Mouse (Mus musculus) yolk sac, embryonic 10.5 days (tissue): ENCODE data around the gene Tsga10ip.

Experiments used
- DNase-seq: peaks from one replicate; pipeline ENCODE4 v3.0.0-alpha.2; 2017; ENCODE audit warnings: low spot score

Tsga10ip gene

GRCm38 (mm10) chr19:5402293-5402692 is at the start of gene Tsga10ip:
Gene Tsga10ip (minus strand): TSS chr19:5402526.
- no peak for DNase-seq

DNA sequence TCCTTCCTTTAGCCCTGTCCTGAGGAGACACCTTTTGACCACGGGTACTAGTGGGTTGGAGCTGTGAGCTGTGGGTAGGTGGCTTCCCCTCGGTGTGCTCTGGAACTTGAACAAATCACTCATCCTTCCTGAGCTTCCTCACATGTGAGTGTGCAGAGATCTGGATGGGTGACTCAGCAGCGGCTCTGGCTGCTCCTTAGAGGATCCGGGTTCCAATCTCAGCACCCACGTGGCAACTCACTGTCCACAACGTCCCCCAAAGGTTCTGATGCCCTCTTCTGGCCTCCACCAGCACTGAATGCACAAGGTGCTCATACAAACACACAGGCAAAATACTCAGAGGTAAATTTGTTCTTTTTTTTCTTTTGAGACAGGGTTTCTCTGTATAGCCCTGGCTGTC is 49.4 kb upstream of the Tsga10ip start:
- no peak for DNase-seq

GRCm38 (mm10) chr19:5449673-5450072 is 47.3 kb upstream of the Tsga10ip start:
- no peak for DNase-seq

- no peak for DNase-seq
Observed at GRCm38 (mm10) chr19:5448354-5449150, 46.2 kb upstream of the Tsga10ip start.

DNA sequence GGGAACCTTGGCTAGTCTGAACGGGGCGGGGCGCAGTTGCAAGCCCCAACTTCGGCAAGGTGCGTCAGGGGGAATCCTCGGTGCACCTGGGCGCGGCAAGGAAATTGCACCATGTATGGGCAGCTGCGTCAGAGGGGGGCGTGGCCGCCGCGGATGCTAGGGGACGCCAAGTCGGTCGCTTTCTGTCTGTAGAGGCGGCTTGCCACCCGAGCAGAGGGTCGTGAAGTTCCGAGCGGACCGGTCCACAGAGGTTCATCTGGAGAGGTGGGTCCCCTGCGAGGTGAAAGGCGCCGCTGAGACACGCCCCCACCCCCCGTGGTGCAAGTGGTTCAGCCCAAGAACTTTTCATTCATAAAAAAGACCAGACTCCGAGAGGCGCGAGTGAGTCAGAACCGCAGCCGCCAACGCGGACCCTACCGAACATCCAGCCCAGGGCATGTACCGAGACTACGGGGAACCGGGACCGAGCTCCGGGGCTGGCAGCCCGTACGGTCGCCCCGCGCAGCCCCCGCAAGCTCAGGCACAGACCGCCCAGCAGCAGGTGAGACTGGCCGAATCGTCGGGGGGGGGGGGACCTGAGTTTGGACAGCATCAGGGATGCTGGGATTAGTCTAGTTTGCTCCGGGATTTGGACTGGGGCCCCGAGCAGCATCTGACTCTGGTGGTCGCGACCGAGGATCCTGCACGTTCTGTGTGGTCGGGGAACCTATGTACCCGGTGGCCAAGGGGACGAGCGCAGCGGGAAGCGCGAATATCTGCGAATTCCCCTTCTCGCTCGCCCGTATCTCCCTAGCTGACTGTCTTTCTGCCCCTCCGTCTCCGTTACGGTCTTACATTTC is 45.4 kb upstream of the Tsga10ip start, which contains the start of gene Fosl1:
Gene Fosl1 (plus strand): TSS at position 33 of the 839 bp plus-strand sequence.
- DNase-seq: peak; percentile 73

DNA sequence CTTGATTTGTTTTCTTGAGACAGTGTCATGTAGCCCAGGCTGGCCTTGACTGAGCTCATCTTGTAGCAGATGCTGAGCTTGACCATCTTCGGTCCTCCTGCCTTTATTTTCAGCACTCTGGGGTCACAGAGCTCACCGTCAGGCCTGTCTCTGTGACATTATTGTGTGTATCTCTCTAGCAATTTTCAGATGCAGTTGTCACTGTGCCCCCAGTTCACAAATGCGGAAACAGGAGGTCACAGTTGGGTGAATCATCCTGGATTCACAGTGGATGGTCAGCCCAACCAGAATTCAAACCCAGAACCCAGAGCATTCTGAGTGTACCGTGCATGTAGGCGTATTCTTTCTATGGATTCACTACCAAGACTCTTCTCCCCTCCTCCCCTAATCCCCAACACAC is 43.4 kb upstream of the Tsga10ip start:
- DNase-seq: no peak

DNA sequence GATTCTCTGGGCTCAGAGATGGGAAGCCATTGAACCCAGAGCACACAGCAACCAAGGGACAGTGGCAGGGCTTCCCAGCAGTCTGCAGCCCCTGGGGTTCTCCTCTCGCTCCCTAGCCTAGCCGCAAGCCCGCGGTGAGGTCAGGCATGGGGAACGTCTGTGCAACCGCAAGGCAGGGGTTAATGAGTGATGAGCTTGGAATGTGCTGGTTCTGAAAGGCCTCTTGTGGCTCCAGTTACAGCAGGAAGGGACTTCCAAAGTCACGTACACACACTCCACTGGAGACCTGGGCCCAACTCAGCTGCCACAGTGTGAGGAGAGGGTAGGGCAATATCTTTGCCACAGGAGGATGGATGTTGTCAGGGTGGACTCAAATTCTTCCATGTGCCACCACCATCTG is 42.6 kb upstream of the Tsga10ip start:
- no peak for DNase-seq

DNA sequence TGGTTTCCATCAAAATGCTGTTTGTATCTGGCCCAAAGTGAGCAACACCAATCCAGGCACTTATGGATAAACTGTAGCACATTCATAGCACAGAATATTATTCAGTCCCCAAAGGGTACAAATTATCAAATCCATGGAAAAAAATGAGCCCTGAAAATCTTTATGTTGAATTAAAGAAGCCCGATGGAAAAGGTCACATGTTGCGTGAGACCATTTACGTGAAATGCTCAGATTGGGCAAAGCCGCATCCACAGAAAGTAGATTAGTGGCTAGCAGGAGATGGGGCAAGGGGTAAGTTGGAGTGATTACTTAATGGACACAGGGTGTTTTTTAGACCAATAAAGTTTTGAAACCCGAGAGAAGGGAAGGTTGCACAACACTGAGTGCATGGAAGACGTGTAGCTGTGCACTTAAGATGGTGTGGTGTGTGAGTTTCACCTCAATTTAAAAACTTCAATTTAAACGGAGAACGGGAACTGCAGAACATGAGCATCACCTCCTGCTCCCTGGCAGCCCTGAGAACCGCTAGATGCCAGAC is 42.1 kb upstream of the Tsga10ip start:
- DNase-seq: no peak

DNA sequence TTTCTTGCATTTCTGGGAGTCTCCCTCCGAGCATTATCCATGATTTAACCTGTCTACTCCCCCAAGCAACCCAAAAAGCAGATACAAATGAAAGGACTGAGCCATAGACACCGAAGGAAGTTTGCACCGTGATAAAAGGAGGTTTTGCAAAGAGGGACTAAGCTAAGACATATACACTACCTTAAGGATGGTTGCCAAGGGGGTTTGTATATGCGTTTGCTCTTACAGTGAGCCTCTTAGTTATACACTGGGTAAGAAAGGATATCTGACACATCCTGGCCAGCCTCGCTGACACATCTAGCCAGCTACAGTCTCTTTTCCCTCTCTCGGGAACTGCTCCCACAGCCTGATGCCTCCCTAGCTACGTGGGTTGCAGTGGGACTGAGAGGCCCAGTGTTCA is 31.6 kb upstream of the Tsga10ip start:
- DNase-seq: no peak

DNA sequence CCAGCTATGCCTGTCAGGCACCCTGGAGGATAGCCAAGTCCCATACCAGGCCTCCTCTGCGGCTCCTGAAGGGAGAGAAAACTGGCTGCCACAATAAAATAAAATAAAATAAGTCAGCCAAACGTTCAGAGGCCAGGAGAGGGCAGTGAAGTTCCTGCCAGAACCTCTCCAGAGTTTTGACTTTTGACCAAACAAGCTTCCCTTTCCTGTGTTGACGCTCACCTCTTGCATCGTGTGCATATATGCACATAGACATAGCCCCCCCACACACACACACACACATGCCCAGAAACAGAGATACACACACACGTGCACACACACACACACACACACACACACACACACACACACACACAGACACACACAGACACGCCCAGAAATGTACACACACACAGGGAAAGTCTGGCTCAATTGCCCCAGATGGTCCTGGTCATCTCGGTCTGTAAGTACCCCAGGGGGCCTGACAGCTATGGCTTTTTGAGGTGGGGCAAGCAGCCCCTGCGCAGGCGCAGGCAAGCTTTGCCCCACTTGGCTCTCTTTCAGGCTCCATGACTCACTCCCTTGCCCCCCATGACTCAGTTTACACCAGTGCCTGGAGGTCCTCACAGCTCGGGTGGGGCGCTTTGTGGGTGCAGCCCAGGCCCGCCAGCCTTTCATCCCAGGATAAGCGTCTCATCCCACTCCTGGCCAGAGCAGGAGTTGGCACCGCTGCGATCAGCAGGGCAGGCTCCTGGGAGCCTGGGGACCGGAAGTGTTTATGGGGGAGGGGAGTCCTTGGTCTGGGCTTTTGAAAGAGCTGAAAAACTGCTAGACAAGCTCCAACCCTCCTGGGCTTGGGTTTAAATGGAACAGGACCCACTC is 30.9 kb upstream of the Tsga10ip start:
- peak; percentile 45 for DNase-seq

DNA sequence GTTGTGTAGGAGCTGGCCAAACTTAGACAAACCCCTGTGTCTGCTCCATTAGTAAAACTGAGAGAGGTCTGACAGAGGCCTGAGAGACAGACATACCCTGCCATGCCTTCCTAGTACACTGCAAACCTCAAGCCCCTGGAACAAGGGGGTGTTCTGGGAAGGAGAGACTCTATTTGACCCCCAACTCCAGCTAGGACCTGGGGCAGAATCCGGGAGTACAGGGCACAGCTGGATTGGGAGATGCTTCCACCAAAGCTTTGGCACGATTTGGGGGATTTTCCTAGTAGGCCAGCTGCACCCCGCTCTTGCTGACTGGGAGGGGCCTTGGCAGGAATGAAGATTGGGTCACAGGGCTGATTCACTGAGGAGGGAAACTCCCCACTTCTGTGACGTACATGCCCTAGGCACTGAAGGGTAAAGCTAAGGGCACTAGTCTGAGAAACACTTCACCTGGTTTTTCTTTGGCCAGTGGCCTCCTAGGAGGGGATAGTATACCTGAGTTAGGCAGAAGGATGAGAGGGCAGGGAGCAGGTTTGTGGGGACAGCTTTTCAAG is 29.7 kb upstream of the Tsga10ip start:
- no peak for DNase-seq

GRCm38 (mm10) chr19:5430408-5430807 is 28.1 kb upstream of the Tsga10ip start:
- no peak for DNase-seq

DNA sequence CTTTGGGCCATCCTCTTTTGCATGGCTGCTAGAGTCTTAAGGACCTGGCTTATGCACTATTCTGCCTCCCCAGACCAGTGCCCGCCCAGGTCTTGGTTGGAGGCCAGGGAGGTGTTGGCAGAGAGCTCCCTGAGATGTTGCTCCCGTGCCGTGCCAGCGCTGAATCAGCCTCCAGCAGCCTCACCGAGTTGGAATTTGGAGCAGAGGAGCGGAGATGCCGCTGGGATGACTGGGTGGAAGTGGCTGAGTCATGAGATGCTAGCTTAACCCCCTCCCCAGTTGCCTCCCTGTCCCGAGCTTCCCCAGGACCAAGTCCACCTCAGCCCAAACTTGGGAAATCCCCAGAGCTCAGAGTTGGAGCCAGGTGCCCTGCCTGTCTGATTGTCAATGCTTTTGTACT is 27.5 kb upstream of the Tsga10ip start:
- DNase-seq: no peak

DNA sequence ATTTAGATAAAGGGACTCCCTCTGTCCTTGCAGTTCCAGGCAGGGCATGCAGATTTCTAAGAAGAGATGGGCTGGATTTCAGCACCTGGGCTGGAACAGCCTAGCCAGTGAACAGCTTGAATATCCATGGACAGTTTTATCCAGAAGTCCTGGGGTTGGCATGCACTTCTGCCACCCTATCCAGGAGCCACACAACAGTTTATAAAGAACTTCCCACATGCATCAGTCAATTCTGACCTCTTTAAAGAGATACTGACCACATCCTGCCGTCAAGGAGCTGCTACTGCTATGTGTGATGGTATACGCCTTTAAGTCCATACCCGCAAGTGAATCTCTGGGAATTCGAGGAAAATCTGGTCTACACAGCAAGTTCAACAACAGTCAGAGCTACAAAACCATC is 26.9 kb upstream of the Tsga10ip start:
- DNase-seq: no peak

DNA sequence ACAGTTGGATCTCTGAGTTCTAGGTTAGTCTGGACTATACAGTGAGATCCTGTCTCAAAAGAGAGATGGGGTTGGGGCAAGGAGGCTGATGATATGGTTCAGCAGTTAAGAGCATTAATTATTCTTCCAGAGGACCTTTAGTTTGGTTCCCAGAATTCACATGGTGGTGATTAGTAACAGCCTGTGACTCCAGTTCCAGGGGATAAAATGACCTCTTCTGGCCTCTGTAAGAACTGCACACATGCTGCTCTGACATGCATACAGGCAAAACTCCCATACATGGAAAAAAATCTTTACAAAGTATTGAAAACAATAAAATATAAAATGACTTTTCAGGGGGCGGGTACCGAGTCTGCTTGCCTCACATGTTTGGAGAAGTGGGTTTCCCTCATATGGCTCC is 25.8 kb upstream of the Tsga10ip start:
- no peak for DNase-seq

DNA sequence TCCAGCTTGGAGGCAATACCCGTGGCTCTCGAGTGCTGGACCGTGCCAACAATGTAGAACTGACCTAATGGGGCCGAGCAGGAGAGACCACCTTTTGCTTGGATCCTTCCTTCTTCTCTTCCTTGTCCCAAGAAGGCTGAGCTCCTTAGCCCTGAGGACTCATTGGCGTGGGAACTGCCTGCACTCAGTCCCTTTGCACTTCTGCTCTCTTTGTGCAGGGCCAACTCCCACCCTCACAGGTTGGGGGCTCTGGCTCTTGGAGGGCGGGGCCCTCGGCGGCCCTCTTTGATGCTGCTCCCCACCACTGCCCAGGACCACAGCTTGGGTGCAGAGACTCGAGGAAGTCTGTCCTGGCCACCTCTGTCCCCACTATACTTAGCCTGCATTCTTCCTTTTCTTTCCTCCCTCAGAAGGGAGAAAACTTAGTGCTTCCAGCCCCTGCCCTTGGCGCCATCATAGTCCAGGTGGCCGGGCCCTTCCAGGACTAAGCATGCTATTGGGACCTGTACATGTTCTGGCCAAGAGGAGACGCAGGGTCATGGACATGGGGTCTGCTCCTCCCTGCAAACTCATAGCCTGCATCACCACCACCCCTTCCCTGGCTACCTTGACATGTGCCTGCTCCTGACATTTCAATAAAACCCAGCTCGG is 24.4 kb upstream of the Tsga10ip start:
- DNase-seq: no peak

DNA sequence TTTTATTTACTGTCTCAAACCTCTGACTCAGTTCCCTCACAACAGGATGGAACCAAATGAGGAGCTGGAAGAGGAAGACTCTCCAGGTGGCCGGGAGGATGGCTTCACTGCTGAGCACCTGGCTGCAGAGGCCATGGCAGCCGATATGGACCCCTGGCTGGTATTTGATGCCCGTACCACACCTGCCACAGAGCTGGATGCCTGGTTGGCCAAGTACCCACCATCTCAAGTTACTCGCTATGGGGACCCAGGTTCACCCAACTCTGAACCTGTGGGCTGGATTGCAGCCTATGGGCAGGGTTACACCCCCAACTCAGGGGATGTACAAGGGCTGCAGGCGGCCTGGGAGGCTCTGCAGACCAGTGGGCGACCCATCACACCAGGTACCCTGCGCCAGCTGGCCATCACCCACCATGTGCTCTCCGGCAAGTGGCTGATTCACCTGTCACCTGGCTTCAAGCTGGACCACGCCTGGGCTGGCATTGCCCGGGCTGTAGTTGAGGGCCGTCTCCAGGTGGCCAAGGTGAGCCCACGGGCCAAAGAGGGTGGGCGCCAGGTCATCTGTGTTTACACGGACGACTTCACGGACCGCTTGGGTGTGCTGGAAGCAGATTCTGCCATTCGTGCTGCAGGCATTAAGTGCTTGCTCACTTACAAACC is 23.7 kb upstream of the Tsga10ip start:
- DNase-seq: no peak

DNA sequence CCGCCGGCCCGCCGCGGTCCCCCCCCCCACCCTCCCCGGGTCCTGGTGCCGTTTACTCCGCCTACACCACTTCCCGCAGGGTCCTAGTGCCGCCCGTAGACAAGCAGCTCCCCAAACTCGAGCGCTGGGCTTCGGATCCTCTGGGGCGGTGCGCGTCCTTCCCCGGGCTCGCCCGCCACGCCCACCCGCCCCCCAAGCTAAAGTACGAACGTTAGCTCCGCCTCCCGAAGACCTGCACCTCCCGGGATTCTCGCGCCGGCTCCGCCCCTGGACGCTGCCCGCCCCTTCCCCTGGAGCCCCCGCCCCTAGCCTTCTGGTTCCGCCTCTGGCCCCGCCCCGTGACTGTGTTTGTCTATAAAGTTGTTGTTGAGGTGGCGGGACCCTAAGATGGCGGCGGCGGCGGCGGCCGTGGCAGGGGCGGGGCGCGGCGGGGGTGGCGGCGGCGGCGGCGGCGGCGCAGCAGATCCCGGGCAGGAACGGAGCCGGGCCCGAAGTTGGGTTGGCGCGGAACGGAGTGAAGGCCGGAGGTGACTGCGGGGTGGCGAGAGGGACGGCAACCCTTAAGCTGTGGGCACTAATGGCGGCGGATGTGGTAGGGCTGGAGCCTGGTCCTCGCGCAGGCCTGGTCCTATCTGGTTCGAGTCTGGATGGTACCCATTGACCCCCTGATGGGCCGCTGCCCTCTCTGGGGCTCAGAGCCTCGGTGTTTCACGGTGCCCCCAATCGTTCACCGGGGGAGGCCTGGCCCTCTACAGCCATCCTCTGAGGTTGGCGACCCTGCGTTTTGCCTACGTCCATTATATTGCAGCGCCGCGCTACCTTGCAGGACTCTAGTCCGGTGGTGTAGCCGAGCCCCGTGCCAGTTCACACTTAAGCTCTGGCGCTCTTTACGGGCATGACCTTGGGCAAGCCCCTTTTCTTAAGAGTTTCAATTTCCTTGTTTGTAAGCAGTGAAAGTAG is 22.7 kb upstream of the Tsga10ip start, which contains the start of the genes Drap1 and AI837181:
Gene Drap1 (minus strand): TSS at position 198 of the 960 bp plus-strand sequence.
Gene AI837181 (plus strand): TSS at position 363 of the 960 bp plus-strand sequence.
- peak; percentile 97 for DNase-seq
